Mouse (Mus musculus) lung, postnatal 4 days (tissue): ENCODE measurements around the gene Galnt14.

Source experiments
- DNase-seq, 2 experiments: peaks; one replicate each; pipeline ENCODE4 v3.0.0; 2021

Galnt14 gene

DNA sequence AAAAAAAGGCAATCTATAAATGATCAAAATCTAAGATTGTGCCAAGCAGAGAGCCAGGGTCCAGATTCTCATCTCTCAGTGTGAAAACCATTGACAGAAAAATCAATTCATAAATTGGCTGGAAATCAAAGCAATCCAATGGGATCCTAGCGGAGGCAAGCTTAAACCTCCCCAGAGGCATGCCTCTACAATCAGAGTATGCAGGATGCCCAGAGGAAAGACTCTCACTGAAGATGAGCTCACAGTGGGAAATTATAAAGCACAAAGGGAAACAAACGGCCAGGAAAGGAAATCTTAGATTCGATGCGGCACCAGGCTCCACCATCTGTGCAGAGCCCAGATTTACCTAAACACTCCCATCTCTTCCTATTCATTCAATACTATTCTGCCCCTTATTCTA is 220.7 kb downstream of the Galnt14 start:
- DNase-seq: no peak

DNA sequence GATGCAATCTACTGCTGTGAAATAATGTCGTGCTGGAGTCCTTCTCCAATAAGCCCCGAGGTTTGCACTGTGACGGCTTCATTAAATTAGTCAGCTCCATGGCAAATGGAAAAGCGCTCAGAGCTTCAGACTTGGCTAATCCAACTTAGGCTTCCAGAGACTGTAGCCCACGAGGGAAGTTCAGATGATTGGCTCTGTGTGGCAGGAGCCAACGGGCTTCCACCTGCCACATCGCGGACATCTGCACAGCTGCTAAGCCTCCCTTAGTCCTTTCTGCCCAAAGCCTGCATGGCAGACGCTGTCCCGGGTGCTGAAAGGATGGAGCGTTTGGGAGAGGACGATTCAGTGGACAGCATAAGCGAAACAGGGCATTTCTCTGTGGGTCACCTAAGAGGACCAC is 222.5 kb downstream of the Galnt14 start:
- peak; percentile 22 to 23 for DNase-seq

DNA sequence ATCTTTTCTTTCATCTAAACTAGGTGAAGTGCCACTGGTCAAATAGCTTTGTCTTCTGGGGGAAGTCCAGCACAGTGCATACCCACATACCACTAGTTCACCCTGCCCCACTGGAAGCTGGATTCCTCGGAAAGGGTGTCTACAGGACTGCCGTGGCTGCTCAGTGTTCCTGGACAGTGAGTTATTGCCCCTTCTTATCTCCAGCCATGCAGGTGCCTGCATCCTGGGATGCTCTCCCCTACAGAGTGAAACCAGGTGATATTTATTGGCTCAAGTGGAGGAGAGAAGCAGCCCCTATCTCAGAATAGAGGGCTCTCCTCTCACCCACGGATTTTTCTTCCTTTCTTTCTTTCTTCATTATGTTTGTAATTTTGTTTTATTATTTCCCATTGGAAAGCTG is 222.9 kb downstream of the Galnt14 start:
- DNase-seq: no peak

DNA sequence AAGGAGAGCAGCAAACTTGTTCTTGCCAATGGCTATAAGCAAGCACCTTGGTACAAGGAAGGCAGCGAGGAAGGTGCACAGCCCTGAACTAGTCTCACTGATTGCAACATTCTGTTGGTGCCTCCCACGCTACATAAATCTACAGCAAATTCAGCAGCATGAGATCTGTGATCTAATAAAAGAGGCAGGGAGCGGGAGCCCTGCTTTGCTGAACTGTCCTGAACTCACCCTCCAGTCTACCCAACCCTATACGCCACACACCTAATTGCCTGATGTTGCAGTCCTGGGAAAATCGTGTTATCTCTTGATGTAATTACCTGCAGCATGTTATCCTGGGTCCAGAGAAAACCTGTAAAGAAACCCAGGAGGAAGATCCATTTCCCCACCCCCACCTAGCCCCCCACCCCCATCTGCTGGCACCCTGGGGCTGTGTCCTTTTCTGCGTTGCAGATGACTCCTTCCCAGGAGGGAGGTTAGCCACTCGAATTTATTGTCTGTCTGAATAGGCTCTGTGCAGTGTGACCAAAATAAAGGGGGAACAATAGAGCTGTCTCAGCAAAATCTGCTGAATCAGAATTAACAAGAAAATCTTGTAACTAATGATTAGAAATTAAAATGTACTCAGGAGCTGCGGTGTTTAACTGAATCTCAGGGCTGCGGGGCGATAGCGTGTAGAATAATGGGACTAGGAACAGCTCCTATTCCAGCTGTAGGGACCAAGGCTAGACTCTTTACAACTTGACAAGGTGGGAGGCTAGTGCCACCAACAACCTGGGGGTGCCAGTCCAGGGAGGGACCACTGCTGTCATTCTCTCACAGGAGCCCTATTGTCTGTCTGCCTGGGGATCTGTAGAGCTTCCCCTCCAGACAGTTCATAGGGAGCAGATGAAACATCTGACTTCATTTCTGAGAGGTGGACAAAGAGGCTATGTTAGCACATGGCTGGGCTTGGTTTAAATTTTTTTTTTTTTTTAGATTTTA is 232.9 kb downstream of the Galnt14 start:
- no peak for DNase-seq

DNA sequence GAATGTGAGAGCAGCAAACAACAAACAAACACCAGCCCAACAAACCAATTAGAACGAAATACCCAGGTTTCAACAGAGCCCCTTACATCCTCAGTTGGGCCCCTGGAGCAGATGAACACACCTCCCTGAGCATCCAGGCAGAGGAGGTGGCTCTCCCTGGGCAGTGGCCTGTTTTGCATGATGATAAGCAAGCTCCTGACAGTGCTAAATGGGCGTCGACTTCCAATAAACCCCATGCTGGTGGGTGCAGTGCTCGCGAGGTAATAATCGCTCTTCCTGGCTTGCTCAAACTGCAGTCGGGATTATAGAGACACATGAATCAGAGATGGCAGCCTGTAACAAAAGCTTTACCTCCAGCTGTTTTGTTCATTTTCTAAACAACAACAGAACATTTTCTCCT is 235.9 kb downstream of the Galnt14 start:
- DNase-seq: no peak

DNA sequence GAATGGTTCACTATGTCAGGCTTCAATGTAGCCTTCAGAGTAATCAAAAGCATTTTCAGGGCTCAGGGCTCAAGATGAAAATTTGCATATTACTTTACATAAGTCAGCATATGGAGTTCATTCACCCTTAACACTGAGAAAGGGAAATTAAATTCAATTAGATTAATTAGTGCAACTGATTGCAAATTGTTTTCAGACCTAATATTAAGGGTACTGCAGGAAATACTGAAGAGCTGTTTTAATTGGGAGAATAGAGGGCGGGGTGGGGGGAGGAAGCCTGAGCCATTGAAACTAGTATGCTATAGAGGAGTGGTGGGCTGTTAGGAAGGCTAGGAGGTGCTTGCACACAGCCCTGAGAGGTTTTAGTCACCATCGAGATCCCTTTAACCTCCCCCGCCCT is 237.2 kb downstream of the Galnt14 start:
- no peak for DNase-seq

DNA sequence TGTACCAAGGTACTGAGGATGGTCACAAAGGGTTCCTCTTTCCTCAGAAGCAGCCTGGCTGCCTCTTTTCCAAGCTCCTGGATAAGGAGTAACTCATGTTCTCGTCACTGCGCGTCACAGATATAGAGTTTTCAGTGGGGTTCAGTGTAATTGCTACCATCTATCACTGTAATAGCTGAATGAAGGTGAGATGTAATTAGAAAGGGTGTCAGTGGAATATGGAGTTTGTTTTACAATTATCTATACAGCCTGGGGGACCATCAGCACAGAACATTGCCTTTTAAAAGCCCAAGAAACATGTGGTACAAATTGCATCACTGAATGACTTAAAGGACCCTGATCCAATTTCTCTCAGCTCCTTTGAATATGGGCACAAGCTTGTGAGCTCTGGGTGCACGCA is 249.4 kb downstream of the Galnt14 start:
- DNase-seq: no peak

DNA sequence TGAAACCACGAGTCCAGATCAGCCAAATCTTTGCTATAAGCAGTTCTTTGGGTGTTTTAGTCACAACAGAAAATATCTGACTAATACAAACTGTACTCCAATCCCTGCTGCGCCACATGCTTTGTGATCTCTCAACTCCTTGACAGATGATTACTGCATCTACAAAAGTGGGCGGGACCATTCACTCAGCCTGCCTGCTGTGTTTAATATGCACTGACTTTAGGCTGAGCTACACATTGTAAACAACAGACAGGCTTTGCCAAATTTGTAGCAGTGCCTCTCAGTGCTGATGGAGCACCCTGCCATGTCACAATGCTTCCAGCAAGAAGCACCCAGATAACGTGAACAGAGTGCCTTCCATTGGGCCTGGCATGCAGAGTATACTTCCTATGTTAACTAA is 251.5 kb downstream of the Galnt14 start:
- DNase-seq: no peak

DNA sequence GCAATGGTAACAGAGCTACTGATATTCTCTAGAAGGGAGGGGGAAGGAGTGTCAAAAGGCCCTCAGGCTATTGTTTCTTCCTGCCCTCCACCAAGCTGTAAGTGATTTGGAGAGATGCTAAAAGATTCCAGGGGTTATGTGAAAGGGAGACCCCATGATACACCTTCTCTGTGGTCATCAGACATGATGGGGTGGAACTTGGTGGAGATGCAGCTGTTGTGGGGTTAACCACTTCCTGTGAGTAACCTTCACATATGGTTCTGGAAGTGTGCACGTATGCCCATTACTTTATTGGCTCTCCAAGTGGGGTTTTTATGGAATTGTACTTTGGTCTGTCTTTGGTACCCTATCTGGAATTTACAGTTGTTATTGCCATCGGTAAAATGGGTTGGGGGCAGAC is 253.7 kb downstream of the Galnt14 start:
- DNase-seq: no peak

DNA sequence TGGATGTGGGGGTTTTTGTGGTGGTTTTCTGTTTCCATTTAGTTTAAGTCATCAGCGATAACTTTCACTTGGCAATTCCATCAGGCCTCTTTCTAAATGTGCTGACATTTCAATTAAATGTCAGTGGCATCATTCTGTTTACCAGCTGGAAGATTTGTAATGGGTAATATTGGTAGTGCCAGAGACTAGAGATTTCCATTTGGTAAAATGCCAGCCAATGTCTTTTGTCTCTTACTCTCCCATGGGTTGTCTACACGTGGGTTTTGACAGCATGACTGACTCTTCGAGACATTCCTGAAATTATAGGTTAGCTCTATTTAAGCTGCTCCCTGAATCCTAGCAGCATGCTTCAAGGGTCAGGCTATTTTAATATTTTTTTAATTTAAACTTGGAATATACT is 256.6 kb downstream of the Galnt14 start:
- no peak for DNase-seq

DNA sequence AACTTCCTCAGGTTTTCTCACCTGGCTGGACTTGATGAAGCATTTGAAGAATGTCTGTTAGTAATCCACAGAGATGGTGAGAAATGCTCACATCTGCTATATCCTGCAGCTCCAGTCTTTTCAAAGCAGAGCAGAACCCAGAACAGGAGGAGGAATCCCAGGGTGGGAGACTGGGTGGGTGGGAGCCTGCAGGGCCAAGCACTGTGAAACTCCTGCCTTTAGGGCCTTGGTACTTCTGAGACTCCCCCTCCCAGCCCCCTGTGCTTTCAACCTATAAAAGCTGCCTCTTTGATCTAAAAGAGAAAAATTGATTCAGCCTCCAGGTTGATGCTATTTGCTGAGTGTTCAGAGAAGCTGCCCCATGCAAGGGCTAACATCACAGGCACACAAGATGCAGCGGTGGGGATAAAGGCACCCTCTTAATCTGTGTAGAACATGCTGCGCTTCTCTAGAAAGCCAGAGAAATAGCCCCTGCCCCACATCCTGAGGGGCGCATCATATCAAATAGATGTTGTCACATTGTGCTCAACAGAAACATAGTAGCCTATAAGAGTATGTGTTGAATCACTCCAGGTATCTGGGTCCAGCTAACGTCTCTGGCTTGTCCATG is 258.0 kb downstream of the Galnt14 start:
- no peak for DNase-seq

DNA sequence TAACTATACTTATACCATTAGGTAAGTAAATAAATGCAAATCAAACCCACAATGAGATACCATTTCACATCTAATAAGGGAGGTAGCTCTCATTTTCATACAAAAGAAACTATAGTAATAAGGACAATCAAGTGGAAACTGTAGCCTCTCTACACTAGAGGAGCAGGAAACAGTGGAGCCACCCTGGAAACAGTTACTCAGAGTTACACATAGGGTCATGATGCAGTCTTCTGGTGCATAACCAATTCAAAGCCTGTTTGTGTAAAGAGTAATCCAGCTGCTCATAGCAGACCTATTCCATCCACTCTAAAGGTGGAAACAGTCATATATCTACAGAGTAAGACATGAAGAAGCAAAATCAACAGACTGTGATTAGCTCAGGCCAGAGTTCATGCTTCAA is 261.1 kb downstream of the Galnt14 start:
- no peak for DNase-seq
